Mouse (Mus musculus) embryonic facial prominence, embryonic 11.5 days (tissue): ENCODE measurements around the gene Ndufs8. TPM values are rescaled to one million over a fixed set of nuclear protein-coding genes. Genes with fewer than 3 reads are reported as not detected.

ENCODE experiments used
- ATAC-seq: fragments of 200-750 bp; cut with Nextera tagmentation; replicated peaks from 2 replicates; pipeline ENCODE4 v1.8.0; 2017; ENCODE audit warnings: low read depth; ENCODE audit not compliant: insufficient number of reproducible peaks, low FRiP score, low TSS enrichment
- DNase-seq: peaks from one replicate; pipeline ENCODE4 v3.0.0-alpha.2; 2015; ENCODE audit warnings: low spot score
- H3K27ac ChIP-seq: fragments of 300-500 bp; sonication (generic); replicated peaks from 2 replicates; pipeline ENCODE4 v1.5.1; 2014; ENCODE audit warnings: mild to moderate bottlenecking, low read depth, low read length, control low read depth
- H3K27me3 ChIP-seq: fragments of 300-500 bp; sonication (generic); 2 replicates; pipeline ENCODE4 v1.6.1; 2014; ENCODE audit warnings: mild to moderate bottlenecking, low read length, moderate library complexity, mixed read lengths; ENCODE audit not compliant: control insufficient read depth, insufficient read depth
- H3K36me3 ChIP-seq: fragments of 300-500 bp; sonication (generic); replicated peaks from 2 replicates; pipeline ENCODE4 v1.6.1; 2014; ENCODE audit warnings: low read depth, mild to moderate bottlenecking, low read length, moderate library complexity, mixed read lengths; ENCODE audit not compliant: control insufficient read depth, insufficient read depth
- H3K4me1 ChIP-seq: fragments of 300-500 bp; sonication (generic); 2 replicates; pipeline ENCODE4 v1.6.1; 2014; ENCODE audit warnings: low read length, mixed read lengths; ENCODE audit not compliant: control insufficient read depth, insufficient read depth
- H3K4me2 ChIP-seq: fragments of 300-500 bp; sonication (generic); 2 replicates; pipeline ENCODE4 v1.6.1; 2014; ENCODE audit warnings: low read depth, mild to moderate bottlenecking, control low read depth, low read length, moderate library complexity
- H3K4me3 ChIP-seq: fragments of 300-500 bp; sonication (generic); 2 replicates; pipeline ENCODE4 v1.5.1; 2014; ENCODE audit warnings: low read depth, low read length, control low read depth
- H3K9ac ChIP-seq: fragments of 300-500 bp; sonication (generic); replicated peaks from 2 replicates; pipeline ENCODE4 v1.6.1; 2014; ENCODE audit warnings: mild to moderate bottlenecking, control low read depth, low read length
- H3K9me3 ChIP-seq: fragments of 300-500 bp; sonication (generic); replicated peaks from 2 replicates; pipeline ENCODE4 v1.6.1; 2016; ENCODE audit warnings: mild to moderate bottlenecking, low read length, inconsistent platforms, mixed read lengths; ENCODE audit not compliant: control insufficient read depth
- WGBS: fragments of 180-500 bp; shearing (Covaris S2); extraction: QIAGEN DNeasy Blood & Tissue Kit; methylation state at CpG from one replicate; pipeline ENCODE4 v1.1.7; 2014; 5-methylcytosine and 5-hydroxymethylcytosine counted together
- polyA plus RNA-seq: library from polyadenylated mRNA; unstranded; fragments of >200 nt; fragmentation: Nextera tagmentation; extraction: Ambion mirVana; gene quantifications from 2 replicates; pipeline ENCODE4 v1.2.1, GENCODE M21; 2014

The Ndufs8 gene
- polyA plus RNA-seq, 1 experiment from 2014 or later = 248 TPM

DNA sequence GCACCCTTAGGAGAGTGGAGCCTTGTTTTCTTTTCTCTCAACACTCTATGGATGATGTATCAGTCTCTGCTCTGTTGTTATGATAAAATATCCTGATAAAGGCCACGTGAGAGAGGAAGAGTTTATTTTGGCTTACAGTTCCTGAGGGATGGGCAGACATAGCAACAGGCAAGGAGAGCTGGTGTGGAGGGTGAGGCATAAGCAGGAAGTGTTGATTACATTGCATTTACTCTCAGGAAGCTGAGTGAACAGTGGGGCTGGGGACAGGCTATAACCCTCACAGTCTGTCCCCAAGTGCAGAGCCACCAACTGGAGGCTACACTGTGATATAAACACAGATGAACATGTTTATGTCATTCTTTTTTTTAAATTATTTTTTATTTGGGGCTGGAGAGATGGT lies 39.5 kb upstream of the Ndufs8 start:
- H3K27me3 ChIP-seq = no peaks in the 10 kb centered on the region
- no peaks in the 10 kb centered on the region for H3K9me3 ChIP-seq
- no peak for DNase-seq
- no peaks in the 10 kb centered on the region for H3K36me3 ChIP-seq
- H3K4me3 ChIP-seq = no peak overlapping the region
- H3K4me1 ChIP-seq = no peaks in the 10 kb centered on the region
- 61% methylated on average over 1 of the region's 1 CpGs for WGBS
- no peak overlapping the region for H3K4me2 ChIP-seq
- no peak for ATAC-seq
- H3K27ac ChIP-seq = no peak overlapping the region
- H3K9ac ChIP-seq = no peak overlapping the region

DNA sequence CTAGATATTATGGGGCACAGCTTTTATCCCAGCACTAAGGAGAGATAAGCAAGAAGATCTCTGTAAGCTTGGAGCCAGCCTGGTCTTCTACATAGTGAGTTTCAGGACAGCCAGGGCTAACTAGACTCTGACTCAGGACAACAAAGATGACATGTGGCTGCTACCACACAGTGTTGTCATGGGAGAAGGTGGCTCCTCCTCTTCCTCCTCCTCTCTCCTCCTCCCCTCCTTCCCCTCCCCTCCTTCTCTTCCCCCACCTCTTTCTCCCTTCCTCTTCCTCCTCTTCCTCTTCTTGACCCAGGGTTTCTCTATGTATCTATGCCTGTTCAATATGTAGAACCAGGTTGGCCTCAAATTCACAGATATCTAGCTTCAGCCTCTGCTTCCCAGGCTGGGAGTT lies 38.9 kb upstream of the Ndufs8 start:
- Histone ChIP-seq H3K4me1 (no peaks in the 10 kb centered on the region), H3K4me3 (no peak overlapping the region), H3K9me3 (no peaks in the 10 kb centered on the region), H3K27ac (no peak overlapping the region), H3K36me3 (no peaks in the 10 kb centered on the region), H3K4me2 (no peak overlapping the region), H3K9ac (no peak overlapping the region), H3K27me3 (no peaks in the 10 kb centered on the region)
- ATAC-seq (no peak), DNase-seq (no peak)

DNA sequence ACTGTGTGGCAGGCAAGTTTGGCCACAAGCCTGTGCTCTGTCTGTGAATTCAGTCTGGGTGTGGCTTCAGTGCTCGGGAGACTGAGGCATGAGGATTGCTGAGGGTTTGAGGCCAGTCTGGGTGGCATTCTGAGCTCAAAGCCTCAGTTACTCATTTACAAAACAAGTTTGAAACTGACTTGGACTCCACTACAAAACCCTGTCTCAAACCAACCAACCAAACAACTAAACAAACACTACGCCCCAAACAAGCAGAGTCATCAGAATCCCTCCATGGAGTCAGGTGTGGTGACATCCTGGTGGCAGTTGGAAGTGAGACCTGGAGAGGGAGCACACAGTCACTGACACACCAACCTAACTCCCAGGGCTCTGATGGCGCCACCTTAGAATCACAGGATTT lies 37.8 kb upstream of the Ndufs8 start:
- no peak overlapping the region for H3K4me2 ChIP-seq
- no peak for DNase-seq
- H3K9me3 ChIP-seq = no peaks in the 10 kb centered on the region
- H3K27ac ChIP-seq = no peak overlapping the region
- 83% methylated on average over 3 of the region's 3 CpGs for WGBS
- H3K4me1 ChIP-seq = no peaks in the 10 kb centered on the region
- ATAC-seq = no peak
- no peak overlapping the region for H3K4me3 ChIP-seq
- H3K36me3 ChIP-seq = no peaks in the 10 kb centered on the region
- no peak overlapping the region for H3K9ac ChIP-seq
- H3K27me3 ChIP-seq = no peaks in the 10 kb centered on the region

DNA sequence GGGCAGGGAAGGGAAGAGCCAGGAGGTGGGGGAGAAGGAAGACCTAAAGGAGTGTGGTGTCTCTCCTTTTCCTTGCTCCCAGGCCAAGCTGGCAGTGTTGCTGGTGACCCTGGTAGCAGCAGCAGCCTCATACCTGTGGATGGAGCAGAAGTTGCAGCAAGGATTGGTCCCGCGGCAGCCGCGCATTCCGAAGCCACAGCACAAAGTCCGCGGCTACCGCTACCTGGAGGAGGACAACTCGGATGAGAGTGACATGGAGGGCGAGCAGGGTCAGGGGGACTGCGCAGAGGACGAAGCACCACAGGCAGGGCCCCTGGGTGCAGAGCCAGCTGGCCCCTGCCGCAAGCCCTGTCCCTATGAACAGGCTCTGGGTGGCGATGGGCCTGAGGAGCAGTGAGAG lies 36.0 kb upstream of the Ndufs8 start:
- DNase-seq = no peak
- no peak overlapping the region for H3K27ac ChIP-seq
- no peaks in the 10 kb centered on the region for H3K9me3 ChIP-seq
- no peak for ATAC-seq
- WGBS = 71% methylated on average over 14 of the region's 14 CpGs
- no peaks in the 10 kb centered on the region for H3K27me3 ChIP-seq
- no peak overlapping the region for H3K9ac ChIP-seq
- no peaks in the 10 kb centered on the region for H3K4me1 ChIP-seq
- no peaks in the 10 kb centered on the region for H3K36me3 ChIP-seq
- H3K4me2 ChIP-seq = no peak overlapping the region
- H3K4me3 ChIP-seq = no peak overlapping the region

DNA sequence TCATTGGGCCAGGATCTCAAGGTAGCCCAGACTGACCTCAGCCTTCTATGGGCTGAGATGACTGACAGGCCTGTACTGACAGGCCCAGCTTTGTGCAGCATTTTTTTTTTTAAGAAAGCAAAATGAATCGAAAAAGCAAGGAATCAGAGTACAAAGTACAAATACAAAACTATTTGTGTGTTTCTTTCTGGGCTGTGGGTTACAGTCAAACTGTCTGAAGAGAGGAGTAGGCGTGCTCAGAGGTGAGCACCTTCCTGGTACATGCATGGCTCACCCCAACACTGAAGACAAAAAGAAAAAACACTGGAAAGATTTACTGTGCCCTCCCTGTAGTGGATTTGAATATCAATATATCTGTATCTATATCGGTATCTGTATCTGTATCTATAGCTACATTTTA lies 35.2 kb upstream of the Ndufs8 start:
- 72% methylated on average over 3 of the region's 3 CpGs for WGBS
- ATAC-seq (no peak), DNase-seq (no peak)
- Histone ChIP-seq H3K9me3 (no peaks in the 10 kb centered on the region), H3K4me3 (no peak overlapping the region), H3K9ac (no peak overlapping the region), H3K4me1 (no peaks in the 10 kb centered on the region), H3K36me3 (no peaks in the 10 kb centered on the region), H3K27me3 (no peaks in the 10 kb centered on the region), H3K27ac (no peak overlapping the region), H3K4me2 (no peak overlapping the region)

DNA sequence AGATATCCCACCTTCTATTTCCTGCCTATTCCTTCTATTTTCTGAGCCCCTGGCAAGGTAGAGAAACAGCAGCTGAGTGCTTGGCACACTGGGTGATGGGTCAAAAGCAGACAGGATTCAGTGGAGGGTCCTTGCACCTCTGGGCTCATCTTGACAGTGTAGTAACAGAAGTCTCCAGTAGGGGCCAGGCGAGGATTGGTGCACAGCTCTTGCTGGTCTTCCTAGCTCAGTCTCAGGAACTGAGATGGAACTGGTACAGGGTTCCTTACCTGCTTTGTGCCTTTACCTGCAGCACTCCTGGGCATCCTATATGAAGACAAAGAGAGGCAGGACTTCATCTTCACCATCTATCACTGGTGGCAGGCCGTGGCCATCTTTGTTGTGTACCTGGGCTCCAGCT lies 34.1 kb upstream of the Ndufs8 start:
- ATAC-seq (peak; percentile 62; the same call in 1 of the 2 replicates), DNase-seq (peak; percentile 79)
- Histone ChIP-seq H3K36me3 (no peaks in the 10 kb centered on the region), H3K4me1 (no peaks in the 10 kb centered on the region), H3K9me3 (no peaks in the 10 kb centered on the region), H3K27me3 (no peaks in the 10 kb centered on the region), H3K4me2 (no peak overlapping the region), H3K27ac (no peak overlapping the region), H3K9ac (no peak overlapping the region), H3K4me3 (no peak overlapping the region)
- WGBS = 11% methylated on average over 2 of the region's 2 CpGs

DNA sequence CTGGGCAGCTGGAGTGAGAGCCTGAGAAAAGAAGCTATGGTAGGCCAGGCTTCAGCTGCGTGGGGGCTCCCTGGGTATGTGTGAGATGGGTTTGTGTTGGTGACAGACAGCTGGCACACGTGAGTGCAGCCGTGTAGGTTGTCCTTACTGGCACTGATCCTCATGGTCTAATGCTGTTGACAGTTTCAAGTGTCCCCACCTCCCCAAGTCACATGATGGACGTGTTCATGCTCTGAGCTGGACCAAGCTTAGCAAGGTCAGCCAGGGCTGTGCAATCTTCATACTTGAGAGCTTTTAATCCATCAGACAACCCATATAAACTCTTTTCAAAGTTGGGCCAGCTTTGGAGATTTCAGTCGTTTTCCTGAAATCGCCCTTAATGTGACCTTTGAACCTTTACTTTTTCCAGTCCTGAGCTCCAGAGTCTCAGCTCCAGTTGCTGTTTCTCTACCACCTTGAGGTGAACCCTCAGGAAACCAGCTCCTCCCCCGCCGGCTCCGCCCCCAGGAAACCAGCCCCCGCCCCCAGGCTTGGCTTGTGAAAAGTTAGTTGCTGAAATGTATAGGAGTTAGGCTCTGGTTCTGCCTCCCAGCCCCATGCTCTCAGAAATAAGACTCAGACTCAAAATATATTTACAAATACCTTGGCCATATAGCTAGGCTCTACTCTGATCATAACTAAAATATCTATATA lies 33.4 kb upstream of the Ndufs8 start:
- Histone ChIP-seq H3K27ac (no peak overlapping the region), H3K9me3 (no peaks in the 10 kb centered on the region), H3K9ac (no peak overlapping the region), H3K36me3 (no peaks in the 10 kb centered on the region), H3K27me3 (no peaks in the 10 kb centered on the region), H3K4me1 (no peaks in the 10 kb centered on the region), H3K4me2 (no peak overlapping the region), H3K4me3 (no peak overlapping the region)
- ATAC-seq (no peak), DNase-seq (no peak)
- WGBS = 29% methylated on average over 10 of the region's 10 CpGs

DNA sequence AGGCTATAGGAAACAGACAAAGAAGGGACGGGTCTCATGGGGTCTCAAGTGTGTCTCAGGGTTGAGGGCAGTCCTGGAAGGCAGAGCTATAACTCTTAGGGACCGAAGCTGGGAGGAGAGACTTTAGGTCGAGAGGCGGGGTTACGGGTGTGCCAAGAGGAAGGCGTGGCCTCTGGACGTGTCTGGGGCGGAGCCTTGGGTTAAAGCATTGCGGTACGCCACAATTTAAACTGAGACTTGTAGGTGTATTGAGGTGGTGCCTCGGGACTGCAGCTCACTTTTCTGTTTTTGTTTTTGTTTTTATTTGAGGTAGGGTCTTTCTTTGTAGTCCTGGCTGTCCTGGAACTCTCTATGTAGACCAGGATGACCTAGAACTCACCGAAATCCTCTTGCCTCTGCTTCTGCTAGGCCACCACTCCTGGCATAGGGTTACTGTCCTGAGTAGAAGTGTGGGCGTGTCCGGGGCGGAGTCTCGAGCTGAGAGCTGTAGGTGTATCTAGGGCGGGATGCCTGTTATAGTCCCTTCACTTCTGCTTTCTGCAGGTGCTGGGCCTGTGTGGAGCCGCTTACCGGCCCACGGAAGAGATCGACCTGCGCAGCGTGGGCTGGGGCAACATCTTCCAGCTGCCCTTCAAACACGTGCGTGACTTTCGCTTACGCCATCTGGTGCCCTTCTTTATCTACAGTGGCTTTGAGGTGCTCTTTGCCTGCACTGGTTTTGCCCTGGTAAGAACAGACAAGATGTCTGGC lies 30.6 kb upstream of the Ndufs8 start:
- H3K9me3 ChIP-seq = no peaks in the 10 kb centered on the region
- no peak overlapping the region for H3K4me3 ChIP-seq
- DNase-seq (no peak), ATAC-seq (no peak)
- H3K4me1 ChIP-seq = no peaks in the 10 kb centered on the region
- H3K4me2 ChIP-seq = no peak overlapping the region
- H3K27me3 ChIP-seq = no peaks in the 10 kb centered on the region
- whole genome bisulfite sequencing = 24% methylated on average over 27 of the region's 27 CpGs
- H3K27ac ChIP-seq = no peak overlapping the region
- H3K36me3 ChIP-seq = no peaks in the 10 kb centered on the region
- H3K9ac ChIP-seq = no peak overlapping the region
